Mouse (Mus musculus): ENCODE measurements around the gene Stat3. TPM values are rescaled to one million over a fixed set of nuclear protein-coding genes. Genes with fewer than 3 reads are reported as not detected.

The Stat3 gene
- total and polyA plus RNA-seq, 3 experiments = 35.9 to 69.2 (median 51.1) TPM

- Histone ChIP-seq H3K4me3 (replicated peaks in 1 of 3; ENCODE audit: low read depth in 2 of 3, low read length in 2 of 3, poor library complexity in 1 of 3) (no peak overlapping the region), H3K9ac (ENCODE audit: insufficient read depth, low read depth) (peak overlapping the region; percentile 21; the same call in 1 of the 2 replicates), H3K4me1 (ENCODE audit: control insufficient read depth in 1 of 2, insufficient read depth in 2 of 2) (peaks cover 24 to 55% of the 10 kb centered on the region in 2 experiments), H3K4me2 (ENCODE audit: insufficient read depth, low read depth, poor library complexity, severe bottlenecking) (peak overlapping the region; percentile 17), H3K36me3 (replicated peaks in 1 of 2; ENCODE audit: control insufficient read depth in 1 of 2, insufficient read depth in 1 of 2, low read length in 1 of 2) (peaks cover 49 to 78% of the 10 kb centered on the region in 2 experiments), H3K79me2 (replicated peaks; ENCODE audit: control insufficient read depth, extremely low read depth, insufficient read depth, poor library complexity, severe bottlenecking) (no peaks in the 10 kb centered on the region), H3K27me3 (replicated peaks) (no peaks in the 10 kb centered on the region), H3K9me3 (replicated peaks; ENCODE audit: low read length) (peaks cover 12% of the 10 kb centered on the region), H3K27ac (ENCODE audit: insufficient read depth, low read depth) (peak overlapping the region; percentile 74)
- TF ChIP-seq BHLHE40 (IDR thresholded peaks at IDR 0.05; ENCODE audit: low read depth, low read length) = peak; percentile 30; the same call in 1 of the 2 replicates
- no peak for TF ChIP-seq SMC3 (IDR thresholded peaks at IDR 0.05; ENCODE audit: low read depth, low read length)
- no peak for TF ChIP-seq GABPA (IDR thresholded peaks at IDR 0.05; ENCODE audit: insufficient replicate concordance, low read depth, low read length)
- TF ChIP-seq E2F4 (IDR thresholded peaks at IDR 0.05; ENCODE audit: insufficient replicate concordance, low read depth, low read length) = no peak
- peak; percentile 62; the same call in 1 of the 2 replicates for TF ChIP-seq EP300 (IDR thresholded peaks at IDR 0.05; ENCODE audit: low read length)
- 0 out of 2 replicates have a peak, but pooled peaks have one; percentile 34 for TF ChIP-seq POLR2AphosphoS2 (IDR thresholded peaks at IDR 0.05; ENCODE audit: low read depth, low read length)
- TF ChIP-seq ZKSCAN1 (IDR thresholded peaks at IDR 0.05; ENCODE audit: borderline replicate concordance, low read depth, low read length) = no peak
- TF ChIP-seq CHD1 (IDR thresholded peaks at IDR 0.05; ENCODE audit: low read depth, low read length) = peak; percentile 55; the same call in 1 of the 2 replicates
- no peak for TF ChIP-seq PAX5 (IDR thresholded peaks at IDR 0.05; ENCODE audit: low read length)
- TF ChIP-seq UBTF (IDR thresholded peaks at IDR 0.05; ENCODE audit: low read depth, low read length) = no peak
- no peak for TF ChIP-seq JUND (conservative IDR thresholded peaks at IDR 0.05; ENCODE audit: low read depth, low read length)
- no peak for TF ChIP-seq ETS1 (conservative IDR thresholded peaks at IDR 0.05; ENCODE audit: low read depth, low read length)
- no peak for TF ChIP-seq MAFK (IDR thresholded peaks at IDR 0.05; ENCODE audit: insufficient replicate concordance, low read length)
- TF ChIP-seq JUN (IDR thresholded peaks at IDR 0.05; ENCODE audit: insufficient read depth, low read depth, low read length) = no peak
- no peak for TF ChIP-seq POLR2A (IDR thresholded peaks at IDR 0.05; ENCODE audit: low read depth, low read length)
- TF ChIP-seq MAX (IDR thresholded peaks at IDR 0.05; ENCODE audit: low read length) = no peak
- no peak for TF ChIP-seq USF2 (conservative IDR thresholded peaks at IDR 0.05; ENCODE audit: low read depth, low read length)
- TF ChIP-seq CTCF (conservative IDR thresholded peaks at IDR 0.05 in 1 of 2, IDR thresholded peaks at IDR 0.05 in 1 of 2; ENCODE audit: low read depth in 2 of 2, low read length in 2 of 2) = no peak
- TF ChIP-seq MEF2A (IDR thresholded peaks at IDR 0.05; ENCODE audit: borderline replicate concordance, low read depth, low read length) = peak; percentile 32; the same call in 1 of the 2 replicates
- TF ChIP-seq SIN3A (IDR thresholded peaks at IDR 0.05; ENCODE audit: low read length) = peak; percentile 72; the same call in 1 of the 2 replicates
- no peak for TF ChIP-seq MYC (IDR thresholded peaks at IDR 0.05; ENCODE audit: low read depth, low read length)
- TF ChIP-seq RCOR1 (conservative IDR thresholded peaks at IDR 0.05; ENCODE audit: low read depth, low read length) = 0 out of 2 replicates have a peak, but pooled peaks have one; percentile 48
- no peak for TF ChIP-seq ZNF384 (IDR thresholded peaks at IDR 0.05; ENCODE audit: low read depth, low read length)
- no peak for TF ChIP-seq RAD21 (IDR thresholded peaks at IDR 0.05; ENCODE audit: low read depth, low read length)
- TF ChIP-seq USF1 (IDR thresholded peaks at IDR 0.05; ENCODE audit: low read depth, low read length) = no peak
- TF ChIP-seq MXI1 (IDR thresholded peaks at IDR 0.05; ENCODE audit: low read depth, low read length) = 0 out of 2 replicates have a peak, but pooled peaks have one; percentile 46
- TF ChIP-seq ZC3H11A (IDR thresholded peaks at IDR 0.05; ENCODE audit: low read depth, low read length) = no peak
- TF ChIP-seq ZMIZ1 (IDR thresholded peaks at IDR 0.05; ENCODE audit: low read depth, low read length) = no peak
- dilution Hi-C loops (cut with MboI; ENCODE audit: extremely low pct_ligation_motif_present, extremely low pct_unique_long_range_greater_than_20kb, low sequenced_read_pairs) (no loop called here), in situ Hi-C loops (cut with MboI; ENCODE audit: low pct_ligation_motif_present, low pct_unique_long_range_greater_than_20kb, low sequenced_read_pairs) (no loop called here)
- peak; percentile 27 for DNase-seq (ENCODE audit: extremely low read depth)
Observed at GRCm38 (mm10) chr11:100898441-100899199, 40.7 kb downstream of the Stat3 start.

All from CH12.LX (cell line).